Mouse (Mus musculus): Measurements from ENCODE around the gene Catsperd. TPM values are rescaled to one million over a fixed set of nuclear protein-coding genes. Genes with fewer than 3 reads are reported as not detected.

Catsperd gene
- total RNA-seq, 1 experiment = 1.3 TPM

- Histone ChIP-seq H3K9ac (ENCODE audit: insufficient read depth, low read depth, low read length, poor library complexity, severe bottlenecking) (no peak overlapping the region), H3K4me3 (ENCODE audit: insufficient read depth in 1 of 2, low read depth in 1 of 2, low read length in 2 of 2, poor library complexity in 1 of 2, severe bottlenecking in 1 of 2) (no peak overlapping the region), H3K36me3 (ENCODE audit: control insufficient read depth, insufficient read depth, low read length, poor library complexity, severe bottlenecking) (no peaks in the 10 kb centered on the region), H3K4me1 (ENCODE audit: control insufficient read depth in 2 of 2, insufficient read depth in 2 of 2, low read length in 2 of 2, poor library complexity in 1 of 2) (peaks cover 0 to 21% of the 10 kb centered on the region in 2 experiments; a peak in 3 of 4 replicates), H3K27ac (ENCODE audit: insufficient read depth, low read depth, low read length, poor library complexity, severe bottlenecking) (no peak overlapping the region), H3K9me3 (ENCODE audit: control insufficient read depth, insufficient read depth, low read depth, low read length) (no peaks in the 10 kb centered on the region)
- TF ChIP-seq MAFK (IDR thresholded peaks at IDR 0.05; ENCODE audit: insufficient read depth, low read depth, low read length) (no peak), ZC3H11A (IDR thresholded peaks at IDR 0.05; ENCODE audit: borderline replicate concordance, low read depth, low read length) (no peak), ZNF384 (IDR thresholded peaks at IDR 0.05; ENCODE audit: low read depth, low read length) (no peak), CHD2 (IDR thresholded peaks at IDR 0.05; ENCODE audit: low read depth, low read length) (no peak), HCFC1 (IDR thresholded peaks at IDR 0.05; ENCODE audit: borderline replicate concordance, insufficient read depth, low read length) (no peak)
- DNase-seq (ENCODE audit: low read depth, low spot score) = no peak
- in situ Hi-C loops (cut with MboI; ENCODE audit: low sequenced_read_pairs in 2 of 2, unreplicated experiment in 2 of 2) = no loop called here
These were observed 38.4 kb downstream of the Catsperd start for GRCm38 (mm10) chr17:56666384-56666783.

GRCm38 (mm10) chr17:56667591-56667990 lies 39.6 kb downstream of the Catsperd start:
- H3K4me3 ChIP-seq (ENCODE audit: insufficient read depth in 1 of 2, low read depth in 1 of 2, low read length in 2 of 2, poor library complexity in 1 of 2, severe bottlenecking in 1 of 2) = no peak overlapping the region
- peaks cover 0 to 21% of the 10 kb centered on the region in 2 experiments; a peak in 3 of 4 replicates for H3K4me1 ChIP-seq (ENCODE audit: control insufficient read depth in 2 of 2, insufficient read depth in 2 of 2, low read length in 2 of 2, poor library complexity in 1 of 2)
- H3K9me3 ChIP-seq (ENCODE audit: control insufficient read depth, insufficient read depth, low read depth, low read length) = no peaks in the 10 kb centered on the region
- no peak overlapping the region for H3K9ac ChIP-seq (ENCODE audit: insufficient read depth, low read depth, low read length, poor library complexity, severe bottlenecking)
- DNase-seq (ENCODE audit: low read depth, low spot score) = no peak
- no peak for TF ChIP-seq MAFK (IDR thresholded peaks at IDR 0.05; ENCODE audit: insufficient read depth, low read depth, low read length)
- no peak for TF ChIP-seq CHD2 (IDR thresholded peaks at IDR 0.05; ENCODE audit: low read depth, low read length)
- no peak for TF ChIP-seq ZNF384 (IDR thresholded peaks at IDR 0.05; ENCODE audit: low read depth, low read length)
- TF ChIP-seq ZC3H11A (IDR thresholded peaks at IDR 0.05; ENCODE audit: borderline replicate concordance, low read depth, low read length) = no peak
- TF ChIP-seq HCFC1 (IDR thresholded peaks at IDR 0.05; ENCODE audit: borderline replicate concordance, insufficient read depth, low read length) = no peak
- no peak overlapping the region for H3K27ac ChIP-seq (ENCODE audit: insufficient read depth, low read depth, low read length, poor library complexity, severe bottlenecking)
- no peaks in the 10 kb centered on the region for H3K36me3 ChIP-seq (ENCODE audit: control insufficient read depth, insufficient read depth, low read length, poor library complexity, severe bottlenecking)
- in situ Hi-C loops (cut with MboI; ENCODE audit: low sequenced_read_pairs in 2 of 2, unreplicated experiment in 2 of 2) = no loop called here

DNA sequence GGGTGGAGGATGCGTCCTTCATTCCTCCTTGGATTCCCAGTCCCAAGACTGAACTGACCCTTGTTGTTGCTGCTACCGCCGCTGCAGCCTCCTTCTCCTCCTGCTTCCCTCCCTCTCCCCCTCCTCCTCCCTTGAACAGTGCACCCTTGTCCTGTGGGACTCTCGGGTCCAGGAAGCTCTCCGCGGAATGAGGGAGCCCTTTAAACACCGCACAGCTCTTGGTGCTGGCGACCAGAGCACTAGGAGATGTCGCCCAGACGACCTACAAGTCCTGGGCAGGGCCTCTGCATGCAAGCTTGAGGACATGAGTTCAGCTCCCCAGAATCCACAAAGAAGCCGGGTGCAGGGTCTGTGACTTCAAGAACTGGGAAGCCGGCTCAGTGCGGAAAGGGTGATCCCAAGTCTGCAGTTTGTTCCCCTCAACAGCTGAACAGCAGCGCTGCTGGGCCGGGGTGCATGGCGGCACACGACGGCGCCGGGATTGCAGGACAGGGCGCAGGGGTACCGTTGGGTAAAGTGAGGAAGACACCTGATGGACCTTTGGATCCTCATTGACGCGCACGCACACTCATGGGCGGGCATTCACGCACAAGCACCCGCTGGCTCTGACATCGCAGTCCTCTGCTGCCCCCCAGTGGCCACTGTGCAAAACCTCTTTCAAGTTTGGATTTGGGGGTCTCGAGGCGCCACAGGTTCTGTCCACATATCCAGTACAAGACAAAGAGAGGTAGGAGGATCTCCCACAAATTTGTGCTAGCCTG lies 40.6 kb downstream of the Catsperd start:
- TF ChIP-seq MAFK (IDR thresholded peaks at IDR 0.05; ENCODE audit: insufficient read depth, low read depth, low read length) = no peak
- peak; percentile 64; the same call in 1 of the 2 replicates for TF ChIP-seq ZC3H11A (IDR thresholded peaks at IDR 0.05; ENCODE audit: borderline replicate concordance, low read depth, low read length)
- Histone ChIP-seq H3K9ac (ENCODE audit: insufficient read depth, low read depth, low read length, poor library complexity, severe bottlenecking) (peak overlapping the region; percentile 79), H3K4me3 (ENCODE audit: insufficient read depth in 1 of 2, low read depth in 1 of 2, low read length in 2 of 2, poor library complexity in 1 of 2, severe bottlenecking in 1 of 2) (peak overlapping the region; percentile 65 to 74), H3K36me3 (ENCODE audit: control insufficient read depth, insufficient read depth, low read length, poor library complexity, severe bottlenecking) (no peaks in the 10 kb centered on the region), H3K4me1 (ENCODE audit: control insufficient read depth in 2 of 2, insufficient read depth in 2 of 2, low read length in 2 of 2, poor library complexity in 1 of 2) (peaks cover 0 to 18% of the 10 kb centered on the region in 2 experiments; a peak in 3 of 4 replicates), H3K27ac (ENCODE audit: insufficient read depth, low read depth, low read length, poor library complexity, severe bottlenecking) (no peak overlapping the region), H3K9me3 (ENCODE audit: control insufficient read depth, insufficient read depth, low read depth, low read length) (no peaks in the 10 kb centered on the region)
- DNase-seq (ENCODE audit: low read depth, low spot score) = peak; percentile 81
- in situ Hi-C loops (cut with MboI; ENCODE audit: low sequenced_read_pairs in 2 of 2, unreplicated experiment in 2 of 2) = no loop called here

- Histone ChIP-seq H3K36me3 (ENCODE audit: control insufficient read depth, insufficient read depth, low read length, poor library complexity, severe bottlenecking) (no peaks in the 10 kb centered on the region), H3K9me3 (ENCODE audit: control insufficient read depth, insufficient read depth, low read depth, low read length) (no peaks in the 10 kb centered on the region), H3K27ac (ENCODE audit: insufficient read depth, low read depth, low read length, poor library complexity, severe bottlenecking) (no peak overlapping the region), H3K9ac (ENCODE audit: insufficient read depth, low read depth, low read length, poor library complexity, severe bottlenecking) (no peak overlapping the region), H3K4me1 (ENCODE audit: control insufficient read depth in 2 of 2, insufficient read depth in 2 of 2, low read length in 2 of 2, poor library complexity in 1 of 2) (peaks cover 0 to 12% of the 10 kb centered on the region in 2 experiments; a peak in 3 of 4 replicates), H3K4me3 (ENCODE audit: insufficient read depth in 1 of 2, low read depth in 1 of 2, low read length in 2 of 2, poor library complexity in 1 of 2, severe bottlenecking in 1 of 2) (no peak overlapping the region)
- no peak for DNase-seq (ENCODE audit: low read depth, low spot score)
- in situ Hi-C loops (cut with MboI; ENCODE audit: low sequenced_read_pairs in 2 of 2, unreplicated experiment in 2 of 2) = no loop called here
- no peak for TF ChIP-seq CHD2 (IDR thresholded peaks at IDR 0.05; ENCODE audit: low read depth, low read length)
- no peak for TF ChIP-seq HCFC1 (IDR thresholded peaks at IDR 0.05; ENCODE audit: borderline replicate concordance, insufficient read depth, low read length)
- no peak for TF ChIP-seq ZNF384 (IDR thresholded peaks at IDR 0.05; ENCODE audit: low read depth, low read length)
- no peak for TF ChIP-seq ZC3H11A (IDR thresholded peaks at IDR 0.05; ENCODE audit: borderline replicate concordance, low read depth, low read length)
- TF ChIP-seq MAFK (IDR thresholded peaks at IDR 0.05; ENCODE audit: insufficient read depth, low read depth, low read length) = no peak
These were observed 41.8 kb downstream of the Catsperd start for GRCm38 (mm10) chr17:56669766-56670165.
